Mouse (Mus musculus) heart, embryonic 14.5 days (tissue): ENCODE results near the gene Gm49486. TPM values are rescaled to one million over a fixed set of nuclear protein-coding genes. Genes with fewer than 3 reads are reported as not detected.

Experiments used
- ATAC-seq: fragments of 200-750 bp; cut with Nextera tagmentation; 2 replicates; pipeline ENCODE4 v1.8.0; 2017; ENCODE audit warnings: low read depth, moderate TSS enrichment; ENCODE audit not compliant: insufficient number of reproducible peaks, insufficient read depth, low FRiP score
- H3K27ac ChIP-seq, 2 experiments: fragments of 200-500 bp in 1 of 2; fragments of 300-500 bp in 1 of 2; sonication (generic) in 1 of 2; replicated peaks in 1 of 2; 2 replicates each; pipeline ENCODE4 v1.5.1; 2012 to 2014; ENCODE audit warnings: low read depth in 2 of 2, low read length in 2 of 2, control low read depth in 1 of 2, mild to moderate bottlenecking in 1 of 2, mixed read lengths in 1 of 2; ENCODE audit not compliant: control insufficient read depth in 1 of 2, insufficient read depth in 1 of 2
- H3K27me3 ChIP-seq: fragments of 300-500 bp; sonication (generic); 2 replicates; pipeline ENCODE4 v1.6.1; 2014; ENCODE audit warnings: mild to moderate bottlenecking, low read length, control low read depth; ENCODE audit not compliant: control insufficient read depth, insufficient read depth
- H3K36me3 ChIP-seq: fragments of 300-500 bp; sonication (generic); 2 replicates; pipeline ENCODE4 v1.6.1; 2014; ENCODE audit warnings: mild to moderate bottlenecking, control low read depth, low read length, mixed read lengths; ENCODE audit not compliant: control insufficient read depth, insufficient read depth
- H3K4me1 ChIP-seq, 2 experiments: fragments of 200-500 bp in 1 of 2; fragments of 300-500 bp in 1 of 2; sonication (generic) in 1 of 2; 2 replicates each; pipeline ENCODE4 v1.6.1; 2012 to 2014; ENCODE audit warnings: low read length in 2 of 2, control low read depth in 1 of 2, mixed read lengths in 1 of 2; ENCODE audit not compliant: control insufficient read depth in 2 of 2, insufficient read depth in 2 of 2
- H3K4me2 ChIP-seq: fragments of 300-500 bp; sonication (generic); 2 replicates; pipeline ENCODE4 v1.6.1; 2014; ENCODE audit warnings: mild to moderate bottlenecking, low read length
- H3K4me3 ChIP-seq, 2 experiments: fragments of 200-500 bp in 1 of 2; fragments of 300-500 bp in 1 of 2; sonication (generic) in 1 of 2; 2 replicates each; pipeline ENCODE4 v1.5.1; 2012 to 2014; ENCODE audit warnings: low read length in 2 of 2, mild to moderate bottlenecking in 2 of 2, control low read depth in 1 of 2, low read depth in 1 of 2, moderate library complexity in 1 of 2; ENCODE audit not compliant: control insufficient read depth in 1 of 2, insufficient read depth in 1 of 2
- H3K9ac ChIP-seq: fragments of 300-500 bp; sonication (generic); 2 replicates; pipeline ENCODE4 v1.6.1; 2014; ENCODE audit warnings: mild to moderate bottlenecking, low read length
- H3K9me3 ChIP-seq: fragments of 300-500 bp; sonication (generic); 2 replicates; pipeline ENCODE4 v1.6.1; 2016; ENCODE audit warnings: low read length, control low read depth; ENCODE audit not compliant: control insufficient read depth
- WGBS: fragments of 180-500 bp; shearing (Covaris S2); extraction: QIAGEN DNeasy Blood & Tissue Kit; methylation state at CpG from one replicate; pipeline ENCODE4 v1.1.7; 2014; 5-methylcytosine and 5-hydroxymethylcytosine counted together
- polyA plus RNA-seq: library from polyadenylated mRNA; unstranded; fragments of >200 nt; fragmentation: Nextera tagmentation; extraction: Ambion mirVana; gene quantifications from 2 replicates; pipeline ENCODE4 v1.2.1, GENCODE M21; 2014

Gene Gm49486
- polyA plus RNA-seq, 1 experiment from 2014 or later = 0.63 TPM

DNA sequence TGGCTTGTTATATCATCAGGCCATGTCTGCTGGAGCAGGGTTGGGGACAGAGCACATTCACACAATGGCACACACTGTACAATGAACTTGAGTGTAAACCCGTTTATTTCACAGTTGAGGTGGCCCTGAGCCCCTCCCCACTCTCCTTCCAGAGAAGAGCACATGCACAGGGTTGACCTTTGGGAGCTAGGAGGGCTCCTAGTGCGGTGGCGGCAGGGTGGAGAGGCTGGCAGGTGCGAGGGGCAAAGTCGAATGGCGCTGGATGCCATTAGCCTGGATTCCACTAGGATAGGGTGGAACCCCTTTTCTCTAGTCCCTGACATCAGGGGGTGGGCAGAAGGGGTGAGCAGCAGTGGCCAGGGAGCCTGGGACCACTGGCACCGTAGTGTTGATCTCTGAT is 57.0 kb downstream of the Gm49486 start:
- no peak overlapping the region for H3K9ac ChIP-seq
- no peak overlapping the region for H3K27ac ChIP-seq
- WGBS = 87% methylated on average over 7 of the region's 7 CpGs
- H3K4me3 ChIP-seq = no peak overlapping the region
- H3K4me1 ChIP-seq = peaks cover 0 to 2% of the 10 kb centered on the region in 2 experiments; a peak in 1 of 4 replicates
- no peak overlapping the region for H3K4me2 ChIP-seq
- no peaks in the 10 kb centered on the region; the same call in 1 of the 2 replicates for H3K36me3 ChIP-seq
- ATAC-seq = no peak
- no peaks in the 10 kb centered on the region for H3K9me3 ChIP-seq
- H3K27me3 ChIP-seq = no peaks in the 10 kb centered on the region

- ATAC-seq = no peak
- Histone ChIP-seq H3K27me3 (no peaks in the 10 kb centered on the region), H3K4me3 (no peak overlapping the region), H3K27ac (no peak overlapping the region), H3K4me2 (no peak overlapping the region), H3K9me3 (no peaks in the 10 kb centered on the region), H3K9ac (no peak overlapping the region), H3K4me1 (no peaks in the 10 kb centered on the region; a peak in 1 of 4 replicates), H3K36me3 (no peaks in the 10 kb centered on the region; the same call in 1 of the 2 replicates)
- WGBS = 91% methylated on average over 7 of the region's 7 CpGs
Measured at GRCm38 (mm10) chr15:79287091-79287490, 57.9 kb downstream of the Gm49486 start.

DNA sequence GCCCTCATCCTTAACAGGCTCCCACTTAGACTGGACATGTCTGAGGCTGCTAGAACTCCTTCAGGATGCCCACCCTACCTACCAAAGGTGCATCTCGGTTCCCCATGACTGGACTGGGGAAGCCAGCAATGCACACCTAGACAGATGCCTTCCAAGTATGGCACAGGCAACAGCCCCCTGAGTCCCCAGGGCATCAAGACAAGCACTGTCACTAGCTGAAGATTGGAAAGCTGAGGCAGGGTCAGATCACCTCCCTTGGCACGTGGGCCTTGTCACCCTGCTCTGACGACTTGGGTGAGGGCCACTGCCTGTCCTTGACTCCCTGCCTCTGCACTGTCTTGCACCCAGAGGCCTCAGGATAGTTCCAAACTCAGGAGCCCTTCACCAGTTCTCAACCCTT is 59.2 kb downstream of the Gm49486 start:
- Histone ChIP-seq H3K36me3 (no peaks in the 10 kb centered on the region; the same call in 1 of the 2 replicates), H3K4me2 (no peak overlapping the region), H3K9ac (no peak overlapping the region), H3K27ac (no peak overlapping the region), H3K4me1 (no peaks in the 10 kb centered on the region; a peak in 1 of 4 replicates), H3K4me3 (no peak overlapping the region), H3K27me3 (no peaks in the 10 kb centered on the region), H3K9me3 (no peaks in the 10 kb centered on the region)
- WGBS = 83% methylated on average over 3 of the region's 3 CpGs
- ATAC-seq = no peak

GRCm38 (mm10) chr15:79289441-79289840 is 60.2 kb downstream of the Gm49486 start:
- no peak overlapping the region for H3K4me2 ChIP-seq
- no peak overlapping the region for H3K27ac ChIP-seq
- no peaks in the 10 kb centered on the region for H3K27me3 ChIP-seq
- no peaks in the 10 kb centered on the region; the same call in 1 of the 2 replicates for H3K36me3 ChIP-seq
- H3K4me3 ChIP-seq = no peak overlapping the region
- no peaks in the 10 kb centered on the region; a peak in 1 of 4 replicates for H3K4me1 ChIP-seq
- H3K9ac ChIP-seq = no peak overlapping the region
- H3K9me3 ChIP-seq = no peaks in the 10 kb centered on the region
- no peak for ATAC-seq
- WGBS = 85% methylated on average over 12 of the region's 12 CpGs

- H3K27me3 ChIP-seq = no peaks in the 10 kb centered on the region
- no peaks in the 10 kb centered on the region for H3K4me1 ChIP-seq
- H3K4me2 ChIP-seq = no peak overlapping the region
- WGBS = 72% methylated on average over 3 of the region's 3 CpGs
- H3K9me3 ChIP-seq = no peaks in the 10 kb centered on the region
- no peak for ATAC-seq
- H3K4me3 ChIP-seq = no peak overlapping the region
- no peak overlapping the region for H3K9ac ChIP-seq
- H3K36me3 ChIP-seq = no peaks in the 10 kb centered on the region; the same call in 1 of the 2 replicates
- no peak overlapping the region for H3K27ac ChIP-seq
Measured at GRCm38 (mm10) chr15:79290340-79290739, 61.1 kb downstream of the Gm49486 start.

DNA sequence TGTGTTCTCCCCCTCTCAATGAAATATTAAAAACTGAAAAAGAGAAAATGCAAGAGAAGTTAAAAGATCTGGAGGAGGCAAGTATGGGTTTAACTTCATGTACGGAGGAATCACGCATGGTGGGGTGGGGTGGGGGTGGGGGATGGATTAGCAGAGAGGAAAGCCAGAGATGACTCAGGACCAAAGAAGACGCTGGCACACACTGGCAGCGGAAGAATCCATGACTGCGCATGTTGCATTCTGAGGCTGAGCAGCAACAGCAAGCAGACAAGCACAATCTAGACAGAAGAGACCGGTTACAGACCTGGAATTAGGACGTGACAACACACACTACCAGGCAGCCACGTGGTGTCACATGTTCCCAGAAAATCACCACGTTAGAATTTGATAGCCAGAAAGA is 63.6 kb downstream of the Gm49486 start:
- no peak overlapping the region for H3K9ac ChIP-seq
- no peaks in the 10 kb centered on the region for H3K9me3 ChIP-seq
- WGBS = 82% methylated on average over 9 of the region's 9 CpGs
- H3K27me3 ChIP-seq = no peaks in the 10 kb centered on the region
- H3K4me3 ChIP-seq = no peak overlapping the region
- no peak overlapping the region for H3K4me2 ChIP-seq
- H3K27ac ChIP-seq = no peak overlapping the region
- no peak for ATAC-seq
- H3K4me1 ChIP-seq = no peaks in the 10 kb centered on the region
- no peaks in the 10 kb centered on the region for H3K36me3 ChIP-seq

GRCm38 (mm10) chr15:79298553-79298952 is 69.4 kb downstream of the Gm49486 start:
- Histone ChIP-seq H3K27me3 (no peaks in the 10 kb centered on the region), H3K9me3 (no peaks in the 10 kb centered on the region), H3K4me1 (peaks cover 0 to 5% of the 10 kb centered on the region in 2 experiments; a peak in 1 of 4 replicates), H3K4me3 (no peak overlapping the region), H3K4me2 (no peak overlapping the region), H3K27ac (no peak overlapping the region), H3K36me3 (no peaks in the 10 kb centered on the region), H3K9ac (no peak overlapping the region)
- no peak for ATAC-seq
- 94% methylated on average over 6 of the region's 6 CpGs for WGBS

GRCm38 (mm10) chr15:79299563-79300155 is 70.5 kb downstream of the Gm49486 start:
- Histone ChIP-seq H3K27ac (no peak overlapping the region), H3K9me3 (no peaks in the 10 kb centered on the region), H3K36me3 (0 out of 2 replicates have a peak, but pooled peaks cover 6% of the 10 kb centered on the region), H3K27me3 (no peaks in the 10 kb centered on the region), H3K4me1 (peaks cover 0 to 5% of the 10 kb centered on the region in 2 experiments; a peak in 1 of 4 replicates), H3K9ac (no peak overlapping the region), H3K4me3 (no peak overlapping the region), H3K4me2 (no peak overlapping the region)
- 75% methylated on average over 2 of the region's 2 CpGs for WGBS
- no peak for ATAC-seq
